Mouse (Mus musculus): ENCODE results near the gene Abhd11. TPM values are rescaled to one million over a fixed set of nuclear protein-coding genes. Genes with fewer than 3 reads are reported as not detected.

Abhd11 gene
- total and polyA plus RNA-seq, 2 experiments from 2014 or later: 55.6 to 100 TPM

DNA sequence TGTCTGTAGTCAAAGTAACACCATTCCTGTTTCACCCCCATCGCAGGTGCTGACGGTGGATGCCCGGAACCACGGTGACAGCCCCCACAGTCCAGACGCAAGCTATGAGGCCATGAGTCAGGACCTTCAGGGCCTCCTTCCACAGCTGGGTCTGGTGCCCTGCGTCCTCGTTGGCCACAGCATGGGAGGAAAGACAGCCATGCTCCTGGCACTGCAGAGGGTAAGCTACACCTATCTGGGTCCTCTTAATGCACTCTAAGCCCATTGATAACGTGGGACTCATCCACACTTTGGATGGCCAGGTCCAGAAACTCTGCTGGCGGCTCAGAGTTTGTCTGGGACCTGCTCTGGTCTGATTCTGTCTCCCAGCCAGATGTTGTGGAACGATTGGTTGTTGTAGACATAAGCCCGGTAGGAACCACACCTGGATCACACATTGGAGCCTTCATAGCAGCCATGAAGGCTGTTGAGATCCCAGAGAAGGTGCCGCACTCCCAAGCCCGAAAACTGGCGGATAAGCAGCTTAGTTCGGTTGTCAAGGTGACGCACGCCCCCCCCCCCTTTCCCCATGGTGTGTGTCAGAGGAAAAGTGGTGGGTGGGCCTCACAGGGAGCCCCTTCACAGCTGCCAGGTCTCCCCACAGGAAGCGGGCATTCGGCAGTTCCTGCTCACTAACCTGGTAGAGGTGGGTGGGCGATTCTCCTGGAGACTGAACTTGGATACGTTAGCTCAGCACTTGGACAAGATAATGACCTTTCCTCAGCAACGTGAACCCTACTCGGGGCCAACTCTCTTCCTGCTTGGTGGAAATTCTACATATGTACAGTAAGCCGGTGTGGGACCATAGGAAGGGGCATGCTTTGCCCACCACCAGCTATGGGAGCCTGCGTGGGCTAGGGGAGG lies 2.1 kb downstream of the Abhd11 start:
- no peak for TF ChIP-seq CTCF (IDR thresholded peaks at IDR 0.05; ENCODE audit: low read depth)
- no peak for TF ChIP-seq EP300 (IDR thresholded peaks at IDR 0.05; ENCODE audit: low read depth)
- H3K27me3 ChIP-seq (ENCODE audit: control insufficient read depth, insufficient read depth, low read length): no peaks in the 10 kb centered on the region
- DNase-seq (ENCODE audit: low spot score) (no peak), ATAC-seq (ENCODE audit: insufficient read depth, low read depth) (no peak)
- WGBS: 79% methylated on average over 25 of the region's 25 CpGs
- H3K4me2 ChIP-seq (ENCODE audit: low read depth, low read length): no peak overlapping the region
- H3K27ac ChIP-seq (ENCODE audit: low read depth): no peak overlapping the region
- no peak overlapping the region for H3K9ac ChIP-seq (replicated peaks; ENCODE audit: low read depth, low read length)
- H3K9me3 ChIP-seq (replicated peaks; ENCODE audit: control insufficient read depth, low read length): no peaks in the 10 kb centered on the region
- no peak overlapping the region for H3K4me3 ChIP-seq (ENCODE audit: low read depth, low read length)
- H3K36me3 ChIP-seq (replicated peaks; ENCODE audit: control insufficient read depth, insufficient read depth, low read length): peaks cover 10% of the 10 kb centered on the region; the same call in 1 of the 2 replicates
- peaks cover 6% of the 10 kb centered on the region for H3K4me1 ChIP-seq (ENCODE audit: control insufficient read depth, insufficient read depth)

DNA sequence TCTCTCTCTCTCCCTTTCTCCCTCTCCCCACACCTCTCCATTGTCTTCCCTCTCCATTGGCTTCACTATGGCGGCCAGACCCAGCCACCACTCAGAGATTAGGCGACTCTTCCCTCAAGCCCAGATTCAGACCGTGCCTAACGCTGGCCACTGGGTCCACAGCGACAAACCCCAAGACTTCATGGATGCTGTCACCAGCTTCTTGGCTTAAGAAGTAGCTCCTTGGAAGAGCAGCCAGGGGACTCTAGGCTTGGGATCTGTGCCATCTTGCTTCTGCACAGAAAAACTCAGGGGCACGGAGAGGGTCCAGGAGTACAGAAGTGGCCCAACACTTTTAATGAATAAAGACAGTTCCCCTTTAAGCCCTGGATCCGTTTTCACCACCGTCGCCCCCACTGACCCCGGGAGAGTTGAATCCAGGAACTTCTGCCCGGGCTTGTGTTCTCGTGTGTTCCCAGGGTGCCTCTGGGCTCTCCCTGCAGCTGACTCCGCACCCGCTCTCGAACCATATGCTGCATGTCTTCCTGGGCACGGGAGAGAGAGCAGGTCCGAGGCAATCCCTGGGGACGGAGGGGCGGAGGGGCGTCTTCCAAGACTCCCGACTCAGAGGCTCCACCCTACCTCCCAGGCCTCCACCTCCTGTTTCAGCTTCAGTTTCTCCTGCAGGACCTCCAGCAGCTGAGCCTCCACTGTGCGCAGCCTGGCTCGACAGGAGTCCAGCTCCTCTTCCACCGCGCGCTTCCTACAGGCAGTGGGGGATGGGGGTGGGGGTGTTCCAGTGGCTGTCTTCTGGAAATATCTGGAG lies 3.1 kb downstream of the Abhd11 start:
- Histone ChIP-seq H3K36me3 (replicated peaks; ENCODE audit: control insufficient read depth, insufficient read depth, low read length) (peaks cover 10% of the 10 kb centered on the region; the same call in 1 of the 2 replicates), H3K4me2 (ENCODE audit: low read depth, low read length) (peak overlapping the region; percentile 8; the same call in 1 of the 2 replicates), H3K4me3 (ENCODE audit: low read depth, low read length) (no peak overlapping the region; the same call in 1 of the 2 replicates), H3K4me1 (ENCODE audit: control insufficient read depth, insufficient read depth) (peaks cover 6% of the 10 kb centered on the region), H3K27ac (ENCODE audit: low read depth) (no peak overlapping the region), H3K9me3 (replicated peaks; ENCODE audit: control insufficient read depth, low read length) (no peaks in the 10 kb centered on the region), H3K27me3 (ENCODE audit: control insufficient read depth, insufficient read depth, low read length) (no peaks in the 10 kb centered on the region), H3K9ac (replicated peaks; ENCODE audit: low read depth, low read length) (no peak overlapping the region)
- ATAC-seq (ENCODE audit: insufficient read depth, low read depth) (no peak), DNase-seq (ENCODE audit: low spot score) (no peak)
- 53% methylated on average over 26 of the region's 26 CpGs for WGBS
- TF ChIP-seq EP300 (IDR thresholded peaks at IDR 0.05; ENCODE audit: low read depth) (no peak), CTCF (IDR thresholded peaks at IDR 0.05; ENCODE audit: low read depth) (no peak)

DNA sequence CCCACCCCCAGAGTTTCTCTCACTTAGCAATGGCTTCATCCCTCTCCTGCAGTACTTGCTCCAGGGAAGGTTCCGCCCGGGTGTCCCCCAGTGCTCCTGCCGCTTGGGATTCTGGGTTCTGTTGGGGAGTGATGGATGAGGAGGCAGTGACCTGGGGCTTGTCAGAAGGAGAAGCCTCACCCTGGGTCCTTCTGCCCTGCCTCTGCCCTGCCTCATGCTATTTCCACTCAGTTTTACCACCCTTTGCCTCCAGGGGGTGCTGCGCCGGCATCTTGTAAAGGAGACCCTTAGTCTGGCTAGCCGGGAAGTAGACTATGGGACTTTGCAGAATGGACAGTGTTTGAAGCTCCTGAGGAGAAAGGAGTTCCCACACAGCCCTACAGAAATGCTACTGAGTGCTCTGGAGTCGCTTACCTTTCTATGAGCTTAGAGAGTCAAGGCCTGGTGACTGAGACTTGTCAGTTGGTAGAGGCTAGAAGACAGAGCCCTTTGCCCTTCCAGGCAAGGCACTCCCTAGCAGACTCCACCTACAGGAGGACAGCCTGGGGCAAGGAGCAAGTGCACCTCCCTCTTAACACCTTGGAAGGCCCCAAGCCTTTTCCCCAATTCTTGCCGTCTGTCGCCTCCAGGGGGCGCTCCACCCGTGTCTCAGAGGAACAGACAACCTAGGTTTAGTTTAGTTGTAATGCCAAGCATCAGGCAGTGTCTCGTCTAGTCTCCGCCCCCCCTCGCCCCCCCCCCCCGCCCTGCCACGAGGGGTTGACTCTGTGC lies 3.9 kb downstream of the Abhd11 start:
- Histone ChIP-seq H3K9me3 (replicated peaks; ENCODE audit: control insufficient read depth, low read length) (no peaks in the 10 kb centered on the region), H3K4me1 (ENCODE audit: control insufficient read depth, insufficient read depth) (peaks cover 6% of the 10 kb centered on the region), H3K27ac (ENCODE audit: low read depth) (no peak overlapping the region), H3K4me2 (ENCODE audit: low read depth, low read length) (peak overlapping the region; percentile 8; the same call in 1 of the 2 replicates), H3K4me3 (ENCODE audit: low read depth, low read length) (no peak overlapping the region; the same call in 1 of the 2 replicates), H3K27me3 (ENCODE audit: control insufficient read depth, insufficient read depth, low read length) (no peaks in the 10 kb centered on the region), H3K36me3 (replicated peaks; ENCODE audit: control insufficient read depth, insufficient read depth, low read length) (peaks cover 10% of the 10 kb centered on the region; the same call in 1 of the 2 replicates), H3K9ac (replicated peaks; ENCODE audit: low read depth, low read length) (no peak overlapping the region)
- TF ChIP-seq EP300 (IDR thresholded peaks at IDR 0.05; ENCODE audit: low read depth) (no peak), CTCF (IDR thresholded peaks at IDR 0.05; ENCODE audit: low read depth) (peak; percentile 70)
- ATAC-seq (ENCODE audit: insufficient read depth, low read depth) (no peak), DNase-seq (ENCODE audit: low spot score) (no peak)
- 15% methylated on average over 14 of the region's 16 CpGs for WGBS

DNA sequence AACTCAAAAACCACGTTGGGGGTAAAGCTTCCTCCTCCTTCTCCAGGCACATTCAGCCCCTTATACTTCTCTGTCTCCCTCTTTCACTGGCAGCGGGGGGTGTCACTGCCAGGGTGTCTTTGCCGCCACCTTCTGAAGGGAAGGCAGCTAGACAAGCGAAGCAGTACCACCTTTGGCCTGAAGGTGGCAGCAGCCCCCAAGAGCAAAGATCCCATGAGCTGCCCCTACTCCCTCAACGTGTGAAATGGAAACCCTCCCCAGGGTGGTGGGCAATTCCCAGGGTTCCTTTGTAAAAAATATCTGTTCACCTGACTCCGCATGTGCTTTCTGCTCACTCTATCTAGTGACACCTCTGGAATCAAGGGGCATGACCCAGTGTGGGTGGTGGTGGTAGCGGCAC lies 6.5 kb downstream of the Abhd11 start:
- Histone ChIP-seq H3K27ac (ENCODE audit: low read depth) (no peak overlapping the region), H3K9ac (replicated peaks; ENCODE audit: low read depth, low read length) (no peak overlapping the region), H3K4me2 (ENCODE audit: low read depth, low read length) (no peak overlapping the region), H3K9me3 (replicated peaks; ENCODE audit: control insufficient read depth, low read length) (no peaks in the 10 kb centered on the region), H3K4me3 (ENCODE audit: low read depth, low read length) (no peak overlapping the region), H3K4me1 (ENCODE audit: control insufficient read depth, insufficient read depth) (peaks cover 2% of the 10 kb centered on the region), H3K27me3 (ENCODE audit: control insufficient read depth, insufficient read depth, low read length) (no peaks in the 10 kb centered on the region), H3K36me3 (replicated peaks; ENCODE audit: control insufficient read depth, insufficient read depth, low read length) (peaks cover 10% of the 10 kb centered on the region; the same call in 1 of the 2 replicates)
- ATAC-seq (ENCODE audit: insufficient read depth, low read depth) (peak; percentile 25; the same call in 1 of the 2 replicates), DNase-seq (ENCODE audit: low spot score) (peak; percentile 75)
- TF ChIP-seq EP300 (IDR thresholded peaks at IDR 0.05; ENCODE audit: low read depth): no peak
- TF ChIP-seq CTCF (IDR thresholded peaks at IDR 0.05; ENCODE audit: low read depth): peak; percentile 96
- WGBS: 13% methylated on average over 7 of the region's 7 CpGs

All from heart, postnatal 0 days (tissue).